Mouse (Mus musculus) forebrain, embryonic 15.5 days (tissue): ENCODE measurements around the gene Dbh. TPM values are rescaled to one million over a fixed set of nuclear protein-coding genes. Genes with fewer than 3 reads are reported as not detected.

Source experiments
- ATAC-seq: fragments of 200-750 bp; cut with Nextera tagmentation; replicated peaks from 2 replicates; pipeline ENCODE4 v1.8.0; 2017; ENCODE audit warnings: mild to moderate bottlenecking, moderate TSS enrichment, moderate library complexity
- H3K27ac ChIP-seq: fragments of 300-500 bp; sonication (generic); replicated peaks from 2 replicates; pipeline ENCODE4 v1.5.1; 2015; ENCODE audit warnings: mild to moderate bottlenecking, inconsistent platforms
- H3K27me3 ChIP-seq: fragments of 300-500 bp; sonication (generic); 2 replicates; pipeline ENCODE4 v1.6.1; 2015; ENCODE audit warnings: inconsistent platforms
- H3K36me3 ChIP-seq: fragments of 300-500 bp; sonication (generic); 2 replicates; pipeline ENCODE4 v1.6.1; 2015; ENCODE audit warnings: mild to moderate bottlenecking, inconsistent platforms
- H3K4me1 ChIP-seq: fragments of 300-500 bp; sonication (generic); 2 replicates; pipeline ENCODE4 v1.6.1; 2015; ENCODE audit warnings: inconsistent platforms
- H3K4me2 ChIP-seq: fragments of 300-500 bp; sonication (generic); replicated peaks from 2 replicates; pipeline ENCODE4 v1.6.1; 2015; ENCODE audit warnings: mild to moderate bottlenecking, inconsistent platforms
- H3K4me3 ChIP-seq: fragments of 300-500 bp; sonication (generic); 2 replicates; pipeline ENCODE4 v1.5.1; 2015; ENCODE audit warnings: mild to moderate bottlenecking, inconsistent platforms
- H3K9ac ChIP-seq: fragments of 300-500 bp; sonication (generic); replicated peaks from 2 replicates; pipeline ENCODE4 v1.6.1; 2015; ENCODE audit warnings: mild to moderate bottlenecking, inconsistent platforms
- H3K9me3 ChIP-seq: fragments of 300-500 bp; sonication (generic); 2 replicates; pipeline ENCODE4 v1.6.1; 2016; ENCODE audit warnings: inconsistent platforms
- WGBS: fragments of 180-500 bp; shearing (Covaris S2); methylation state at CpG from one replicate; pipeline ENCODE4 v1.1.7; 2015; ENCODE audit warnings: mixed read lengths; 5-methylcytosine and 5-hydroxymethylcytosine counted together
- polyA plus RNA-seq: library from polyadenylated mRNA; unstranded; fragments of >200 nt; fragmentation: Nextera tagmentation; extraction: Ambion mirVana; gene quantifications from 2 replicates; pipeline ENCODE4 v1.2.1, GENCODE M21; 2015

Gene Dbh
- polyA plus RNA-seq, 1 experiment from 2014 or later: not detected

GRCm38 (mm10) chr2:27207126-27207525 lies 42.1 kb downstream of the Dbh start:
- H3K27me3 ChIP-seq: no peaks in the 10 kb centered on the region
- no peak for ATAC-seq
- WGBS: 87% methylated on average over 5 of the region's 5 CpGs

GRCm38 (mm10) chr2:27209370-27209769 lies 44.3 kb downstream of the Dbh start:
- no peak for ATAC-seq
- WGBS: 78% methylated on average over 9 of the region's 9 CpGs
- Histone ChIP-seq H3K36me3 (no peaks in the 10 kb centered on the region), H3K4me1 (peaks cover 5% of the 10 kb centered on the region; the same call in 1 of the 2 replicates), H3K27ac (no peak overlapping the region), H3K4me3 (no peak overlapping the region), H3K27me3 (no peaks in the 10 kb centered on the region), H3K9me3 (no peaks in the 10 kb centered on the region), H3K9ac (no peak overlapping the region), H3K4me2 (no peak overlapping the region)

More at GRCm38 (mm10) chr2:27207126-27207525, 42.1 kb downstream of the Dbh start:
- H3K9ac ChIP-seq: no peak overlapping the region
- H3K27ac ChIP-seq: no peak overlapping the region
- no peaks in the 10 kb centered on the region for H3K9me3 ChIP-seq
- no peaks in the 10 kb centered on the region for H3K36me3 ChIP-seq
- H3K4me2 ChIP-seq: no peak overlapping the region
- no peak overlapping the region for H3K4me3 ChIP-seq
- peaks cover 5% of the 10 kb centered on the region; the same call in 1 of the 2 replicates for H3K4me1 ChIP-seq

GRCm38 (mm10) chr2:27209816-27210215 lies 44.8 kb downstream of the Dbh start:
- no peak overlapping the region for H3K27ac ChIP-seq
- no peak overlapping the region for H3K4me3 ChIP-seq
- H3K9ac ChIP-seq: no peak overlapping the region
- 73% methylated on average over 5 of the region's 5 CpGs for WGBS
- H3K36me3 ChIP-seq: no peaks in the 10 kb centered on the region
- H3K9me3 ChIP-seq: no peaks in the 10 kb centered on the region
- peaks cover 5% of the 10 kb centered on the region; the same call in 1 of the 2 replicates for H3K4me1 ChIP-seq
- no peak for ATAC-seq
- H3K4me2 ChIP-seq: no peak overlapping the region
- H3K27me3 ChIP-seq: no peaks in the 10 kb centered on the region

GRCm38 (mm10) chr2:27210255-27210654 lies 45.2 kb downstream of the Dbh start:
- Histone ChIP-seq H3K9ac (no peak overlapping the region), H3K27ac (no peak overlapping the region), H3K4me3 (no peak overlapping the region), H3K36me3 (no peaks in the 10 kb centered on the region), H3K4me2 (no peak overlapping the region), H3K4me1 (peaks cover 5% of the 10 kb centered on the region; the same call in 1 of the 2 replicates), H3K27me3 (no peaks in the 10 kb centered on the region), H3K9me3 (no peaks in the 10 kb centered on the region)
- no peak for ATAC-seq
- 61% methylated on average over 7 of the region's 7 CpGs for WGBS

- Histone ChIP-seq H3K9me3 (no peaks in the 10 kb centered on the region), H3K36me3 (no peaks in the 10 kb centered on the region), H3K4me3 (no peak overlapping the region), H3K27me3 (no peaks in the 10 kb centered on the region), H3K4me2 (no peak overlapping the region), H3K27ac (no peak overlapping the region), H3K9ac (no peak overlapping the region), H3K4me1 (peaks cover 5% of the 10 kb centered on the region; the same call in 1 of the 2 replicates)
- ATAC-seq: no peak
- WGBS: 85% methylated on average over 12 of the region's 12 CpGs
Observed at GRCm38 (mm10) chr2:27210676-27211210, 45.7 kb downstream of the Dbh start.

GRCm38 (mm10) chr2:27211966-27212893 lies 47.2 kb downstream of the Dbh start:
- H3K36me3 ChIP-seq: no peaks in the 10 kb centered on the region
- 0 out of 2 replicates have a peak, but pooled peaks cover 5% of the 10 kb centered on the region for H3K4me1 ChIP-seq
- no peak overlapping the region for H3K4me2 ChIP-seq
- H3K4me3 ChIP-seq: no peak overlapping the region
- no peak overlapping the region for H3K9ac ChIP-seq
- no peaks in the 10 kb centered on the region for H3K9me3 ChIP-seq
- ATAC-seq: no peak
- no peaks in the 10 kb centered on the region for H3K27me3 ChIP-seq
- 60% methylated on average over 8 of the region's 8 CpGs for WGBS
- no peak overlapping the region for H3K27ac ChIP-seq

- no peak overlapping the region for H3K4me2 ChIP-seq
- H3K4me3 ChIP-seq: no peak overlapping the region
- no peak overlapping the region for H3K27ac ChIP-seq
- ATAC-seq: no peak
- WGBS: 76% methylated on average over 2 of the region's 2 CpGs
- no peaks in the 10 kb centered on the region for H3K9me3 ChIP-seq
- H3K27me3 ChIP-seq: no peaks in the 10 kb centered on the region
- H3K9ac ChIP-seq: no peak overlapping the region
- H3K4me1 ChIP-seq: peaks cover 12% of the 10 kb centered on the region; the same call in 1 of the 2 replicates
- H3K36me3 ChIP-seq: no peaks in the 10 kb centered on the region
Observed at GRCm38 (mm10) chr2:27215537-27215936, 50.5 kb downstream of the Dbh start.

- Histone ChIP-seq H3K36me3 (no peaks in the 10 kb centered on the region), H3K4me3 (no peak overlapping the region), H3K4me2 (no peak overlapping the region), H3K4me1 (peaks cover 15% of the 10 kb centered on the region; the same call in 1 of the 2 replicates), H3K9ac (no peak overlapping the region), H3K27ac (no peak overlapping the region), H3K27me3 (no peaks in the 10 kb centered on the region), H3K9me3 (no peaks in the 10 kb centered on the region)
- 49% methylated on average over 2 of the region's 2 CpGs for WGBS
- no peak for ATAC-seq
Observed at GRCm38 (mm10) chr2:27218121-27218544, 53.1 kb downstream of the Dbh start.

GRCm38 (mm10) chr2:27218569-27218968 lies 53.5 kb downstream of the Dbh start:
- no peak for ATAC-seq
- Histone ChIP-seq H3K4me1 (peaks cover 16% of the 10 kb centered on the region; the same call in 1 of the 2 replicates), H3K36me3 (no peaks in the 10 kb centered on the region), H3K27me3 (no peaks in the 10 kb centered on the region), H3K4me2 (no peak overlapping the region), H3K4me3 (no peak overlapping the region), H3K9ac (no peak overlapping the region), H3K27ac (no peak overlapping the region), H3K9me3 (no peaks in the 10 kb centered on the region)
- WGBS: 81% methylated on average over 8 of the region's 8 CpGs

GRCm38 (mm10) chr2:27223012-27223421 lies 58.0 kb downstream of the Dbh start:
- H3K4me1 ChIP-seq: peaks cover 9% of the 10 kb centered on the region; the same call in 1 of the 2 replicates
- H3K4me2 ChIP-seq: no peak overlapping the region
- H3K27ac ChIP-seq: no peak overlapping the region
- no peak overlapping the region for H3K4me3 ChIP-seq
- no peak overlapping the region for H3K9ac ChIP-seq
- 69% methylated on average over 7 of the region's 7 CpGs for WGBS
- ATAC-seq: no peak
- H3K9me3 ChIP-seq: no peaks in the 10 kb centered on the region
- H3K27me3 ChIP-seq: no peaks in the 10 kb centered on the region
- no peaks in the 10 kb centered on the region for H3K36me3 ChIP-seq

- no peak for ATAC-seq
- no peaks in the 10 kb centered on the region for H3K27me3 ChIP-seq
- peaks cover 4% of the 10 kb centered on the region; the same call in 1 of the 2 replicates for H3K4me1 ChIP-seq
- H3K4me3 ChIP-seq: no peak overlapping the region
- no peak overlapping the region for H3K4me2 ChIP-seq
- no peaks in the 10 kb centered on the region for H3K36me3 ChIP-seq
- no peak overlapping the region for H3K9ac ChIP-seq
- 66% methylated on average over 7 of the region's 7 CpGs for WGBS
- no peak overlapping the region for H3K27ac ChIP-seq
- H3K9me3 ChIP-seq: no peaks in the 10 kb centered on the region
Observed at GRCm38 (mm10) chr2:27226572-27226971, 61.5 kb downstream of the Dbh start.

GRCm38 (mm10) chr2:27228809-27229480 lies 63.9 kb downstream of the Dbh start:
- H3K4me1 ChIP-seq: no peaks in the 10 kb centered on the region
- ATAC-seq: no peak
- H3K36me3 ChIP-seq: no peaks in the 10 kb centered on the region
- no peaks in the 10 kb centered on the region for H3K9me3 ChIP-seq
- WGBS: 86% methylated on average over 5 of the region's 5 CpGs
- no peak overlapping the region for H3K27ac ChIP-seq
- H3K9ac ChIP-seq: no peak overlapping the region
- no peaks in the 10 kb centered on the region for H3K27me3 ChIP-seq
- H3K4me3 ChIP-seq: no peak overlapping the region
- no peak overlapping the region for H3K4me2 ChIP-seq
